Mouse (Mus musculus): ENCODE data around the gene Gm11037. TPM values are rescaled to one million over a fixed set of nuclear protein-coding genes. Genes with fewer than 3 reads are reported as not detected.

Gm11037 gene
- polyA plus RNA-seq, 1 experiment from 2014 or later, result not detected

DNA sequence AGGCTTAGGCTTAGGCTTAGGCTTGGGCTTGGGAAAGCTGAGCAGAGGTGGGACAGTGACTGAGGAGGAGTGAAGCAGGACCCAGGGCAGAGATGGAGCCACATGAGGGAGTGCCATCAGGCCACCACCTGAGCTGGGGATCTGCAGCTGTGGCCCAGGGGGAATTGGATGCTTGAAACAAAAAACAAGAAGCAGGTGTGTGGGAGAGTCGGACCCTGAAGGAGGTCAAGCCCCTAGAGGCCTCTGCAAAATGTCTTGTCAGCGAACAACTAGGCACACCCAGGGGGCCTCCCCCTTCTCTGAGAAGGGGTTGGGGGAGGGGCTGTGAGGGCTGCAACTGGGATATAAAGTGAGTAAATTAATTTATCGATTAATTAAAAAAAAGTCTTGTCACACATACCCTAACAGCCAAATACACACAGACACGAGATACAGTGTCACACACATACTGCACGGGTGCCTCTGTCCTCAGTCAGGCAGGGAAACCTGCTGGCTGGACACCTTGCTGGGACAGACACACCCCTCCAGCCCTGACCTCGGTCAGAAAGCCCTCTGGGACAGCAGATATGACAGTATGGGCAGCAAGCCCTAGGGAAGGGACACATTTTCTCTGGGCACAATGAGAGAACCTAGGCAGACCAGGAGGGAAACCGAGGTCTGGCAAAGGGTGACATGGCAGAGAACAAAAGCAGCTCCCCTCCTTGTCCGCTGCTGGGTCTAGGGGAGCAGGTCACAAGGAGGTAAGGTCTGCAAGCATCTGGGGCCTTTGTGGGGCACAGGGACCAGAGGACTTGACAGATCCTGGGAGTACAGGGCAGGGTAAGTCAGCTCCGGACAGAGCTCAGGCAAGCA lies 7.1 kb upstream of the Gm11037 start:
- H3K4me2 ChIP-seq (ENCODE audit: low read depth, low read length), result no peak overlapping the region
- no peak overlapping the region for H3K4me3 ChIP-seq (ENCODE audit: low read length)
- no peaks in the 10 kb centered on the region for H3K36me3 ChIP-seq (ENCODE audit: control insufficient read depth, insufficient read depth)
- ATAC-seq (replicated peaks; ENCODE audit: extremely low read depth, insufficient read depth, low FRiP score), result no peak
- no peaks in the 10 kb centered on the region for H3K9me3 ChIP-seq (replicated peaks; ENCODE audit: control insufficient read depth, low read length)
- no peak overlapping the region; the same call in 1 of the 2 replicates for H3K9ac ChIP-seq (ENCODE audit: low read length)
- WGBS, result 64% methylated on average over 9 of the region's 9 CpGs
- H3K4me1 ChIP-seq (ENCODE audit: control insufficient read depth, insufficient read depth, low read length), result peaks cover 13% of the 10 kb centered on the region; the same call in 1 of the 2 replicates
- no peaks in the 10 kb centered on the region; the same call in 1 of the 2 replicates for H3K27me3 ChIP-seq (ENCODE audit: control insufficient read depth, insufficient read depth, low read length)
- no peak overlapping the region for H3K27ac ChIP-seq (ENCODE audit: low read length)

- Histone ChIP-seq H3K36me3 (ENCODE audit: control insufficient read depth, insufficient read depth) (no peaks in the 10 kb centered on the region), H3K4me1 (ENCODE audit: control insufficient read depth, insufficient read depth, low read length) (peaks cover 13% of the 10 kb centered on the region; the same call in 1 of the 2 replicates), H3K27me3 (ENCODE audit: control insufficient read depth, insufficient read depth, low read length) (no peaks in the 10 kb centered on the region; the same call in 1 of the 2 replicates), H3K9me3 (replicated peaks; ENCODE audit: control insufficient read depth, low read length) (no peaks in the 10 kb centered on the region), H3K9ac (ENCODE audit: low read length) (peak within 1 kb of the TSS; percentile 87), H3K4me3 (ENCODE audit: low read length) (peak within 1 kb of the TSS; percentile 71), H3K4me2 (ENCODE audit: low read depth, low read length) (peak within 1 kb of the TSS; percentile 89), H3K27ac (ENCODE audit: low read length) (peak within 1 kb of the TSS; percentile 73)
- under 1% methylated on average over 28 of the region's 28 CpGs for WGBS
- ATAC-seq (replicated peaks; ENCODE audit: extremely low read depth, insufficient read depth, low FRiP score), result peak; percentile 96
Observed at GRCm38 (mm10) chr2:131127161-131127730, 6.1 kb upstream of the Gm11037 start, which contains the start of gene Hspa12b. TSS of gene Hspa12b (plus strand) at chr2:131127280.

DNA sequence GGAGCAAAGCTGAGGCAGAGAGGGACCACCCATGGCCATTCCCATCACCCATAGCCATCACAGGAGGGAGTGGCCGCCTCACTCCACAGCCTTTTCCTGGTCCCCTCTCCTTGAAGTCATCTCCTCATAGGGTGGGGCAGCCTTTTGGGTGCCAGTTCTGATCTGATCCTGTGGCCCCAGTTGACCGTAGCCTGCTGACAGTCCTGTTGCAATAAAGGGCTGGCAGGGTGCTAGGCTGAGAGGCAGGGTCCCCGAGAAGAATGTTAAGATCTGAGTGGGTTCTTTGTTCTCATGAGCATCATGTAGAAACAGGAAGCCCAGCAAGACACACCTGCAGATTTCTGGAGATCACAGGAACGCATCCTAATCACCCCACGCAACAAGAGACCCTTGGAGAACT lies 5.1 kb upstream of the Gm11037 start:
- Histone ChIP-seq H3K36me3 (ENCODE audit: control insufficient read depth, insufficient read depth) (no peaks in the 10 kb centered on the region), H3K9ac (ENCODE audit: low read length) (peak overlapping the region; percentile 87), H3K27me3 (ENCODE audit: control insufficient read depth, insufficient read depth, low read length) (no peaks in the 10 kb centered on the region; the same call in 1 of the 2 replicates), H3K27ac (ENCODE audit: low read length) (no peak overlapping the region; the same call in none of the 2 replicates), H3K4me1 (ENCODE audit: control insufficient read depth, insufficient read depth, low read length) (peaks cover 13% of the 10 kb centered on the region), H3K4me2 (ENCODE audit: low read depth, low read length) (peak overlapping the region; percentile 89), H3K4me3 (ENCODE audit: low read length) (peak overlapping the region; percentile 71), H3K9me3 (replicated peaks; ENCODE audit: control insufficient read depth, low read length) (no peaks in the 10 kb centered on the region)
- no peak for ATAC-seq (replicated peaks; ENCODE audit: extremely low read depth, insufficient read depth, low FRiP score)
- 76% methylated on average over 5 of the region's 5 CpGs for WGBS

DNA sequence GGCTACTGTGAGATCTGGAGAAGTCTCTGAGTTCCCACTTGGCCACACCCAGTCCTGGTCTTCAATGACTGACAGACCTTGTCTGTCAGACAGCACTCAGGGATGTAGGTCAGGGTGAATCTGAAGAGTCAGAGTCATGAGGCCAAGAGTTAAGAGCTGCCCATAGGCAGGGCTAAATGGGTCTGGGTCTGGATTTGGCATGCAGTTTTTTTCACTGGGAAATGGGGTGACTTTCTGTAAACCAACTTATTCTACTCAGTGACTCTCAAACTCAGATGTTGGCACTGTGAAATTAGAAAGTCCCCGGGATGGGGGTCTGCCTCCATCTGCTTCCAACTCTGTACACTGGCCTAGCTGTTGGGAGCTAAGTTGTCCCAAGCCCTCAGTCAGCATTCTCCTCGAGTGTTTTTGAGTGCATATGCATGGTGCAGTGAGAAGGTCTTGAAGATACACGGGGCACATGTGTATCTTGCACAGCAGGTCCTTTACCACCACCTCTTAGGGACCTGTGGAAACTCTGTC lies 4.6 kb upstream of the Gm11037 start:
- Histone ChIP-seq H3K36me3 (ENCODE audit: control insufficient read depth, insufficient read depth) (no peaks in the 10 kb centered on the region), H3K9me3 (replicated peaks; ENCODE audit: control insufficient read depth, low read length) (no peaks in the 10 kb centered on the region), H3K27ac (ENCODE audit: low read length) (no peak overlapping the region; the same call in 1 of the 2 replicates), H3K9ac (ENCODE audit: low read length) (no peak overlapping the region; the same call in 1 of the 2 replicates), H3K27me3 (ENCODE audit: control insufficient read depth, insufficient read depth, low read length) (no peaks in the 10 kb centered on the region; the same call in 1 of the 2 replicates), H3K4me1 (ENCODE audit: control insufficient read depth, insufficient read depth, low read length) (peaks cover 13% of the 10 kb centered on the region), H3K4me3 (ENCODE audit: low read length) (peak overlapping the region; percentile 71), H3K4me2 (ENCODE audit: low read depth, low read length) (peak overlapping the region; percentile 89)
- no peak for ATAC-seq (replicated peaks; ENCODE audit: extremely low read depth, insufficient read depth, low FRiP score)
- 76% methylated on average over 3 of the region's 3 CpGs for WGBS

DNA sequence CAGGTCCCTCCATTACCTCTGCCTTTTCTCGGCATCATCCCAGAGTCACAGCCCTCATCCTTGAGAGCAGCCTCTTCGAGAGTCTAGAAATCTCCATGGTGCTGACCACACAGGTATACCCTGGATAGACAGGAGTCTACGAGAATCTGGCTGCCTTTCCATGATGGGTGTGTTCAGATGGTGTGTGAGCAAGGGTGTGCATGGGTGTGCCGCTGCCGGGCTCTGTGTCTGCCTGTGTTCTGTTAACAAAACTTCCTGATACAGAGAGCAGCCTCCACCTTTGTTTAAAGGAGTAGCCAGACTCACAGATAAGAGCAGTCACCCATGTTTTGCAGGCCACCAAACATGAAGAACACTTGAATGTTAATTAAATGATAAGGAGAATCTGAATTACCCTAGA lies 3.5 kb upstream of the Gm11037 start:
- Histone ChIP-seq H3K4me1 (ENCODE audit: control insufficient read depth, insufficient read depth, low read length) (peaks cover 22% of the 10 kb centered on the region), H3K36me3 (ENCODE audit: control insufficient read depth, insufficient read depth) (0 out of 2 replicates have a peak, but pooled peaks cover 2% of the 10 kb centered on the region), H3K9ac (ENCODE audit: low read length) (no peak overlapping the region), H3K9me3 (replicated peaks; ENCODE audit: control insufficient read depth, low read length) (no peaks in the 10 kb centered on the region), H3K4me2 (ENCODE audit: low read depth, low read length) (peak overlapping the region; percentile 89), H3K4me3 (ENCODE audit: low read length) (no peak overlapping the region), H3K27ac (ENCODE audit: low read length) (no peak overlapping the region), H3K27me3 (ENCODE audit: control insufficient read depth, insufficient read depth, low read length) (no peaks in the 10 kb centered on the region; the same call in 1 of the 2 replicates)
- ATAC-seq (replicated peaks; ENCODE audit: extremely low read depth, insufficient read depth, low FRiP score), result no peak
- WGBS, result 54% methylated on average over 5 of the region's 5 CpGs

DNA sequence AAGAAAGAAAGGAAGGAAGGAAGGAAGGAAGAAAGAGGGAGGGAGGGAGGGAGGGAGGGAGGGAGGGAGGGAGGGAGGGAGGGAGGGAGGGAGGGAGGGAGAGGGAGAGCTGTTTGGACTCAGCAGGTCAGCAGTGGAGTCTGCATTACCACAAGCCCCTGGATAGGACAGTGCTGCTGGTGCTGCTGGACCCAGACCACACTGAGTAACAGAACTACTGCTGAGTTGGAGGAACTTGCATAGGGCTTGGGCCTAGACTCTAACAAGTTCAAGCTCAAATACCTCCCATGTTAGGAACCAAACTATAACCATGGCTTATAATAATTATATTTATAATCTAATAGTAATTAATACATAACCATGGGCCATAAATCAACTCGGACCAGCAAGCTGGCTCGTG lies 2.4 kb upstream of the Gm11037 start:
- ATAC-seq (replicated peaks; ENCODE audit: extremely low read depth, insufficient read depth, low FRiP score), result no peak
- no peaks in the 10 kb centered on the region for H3K9me3 ChIP-seq (replicated peaks; ENCODE audit: control insufficient read depth, low read length)
- peaks cover 32% of the 10 kb centered on the region for H3K4me1 ChIP-seq (ENCODE audit: control insufficient read depth, insufficient read depth, low read length)
- H3K36me3 ChIP-seq (ENCODE audit: control insufficient read depth, insufficient read depth), result 0 out of 2 replicates have a peak, but pooled peaks cover 2% of the 10 kb centered on the region
- no peak overlapping the region for H3K4me3 ChIP-seq (ENCODE audit: low read length)
- no peak overlapping the region for H3K9ac ChIP-seq (ENCODE audit: low read length)
- H3K4me2 ChIP-seq (ENCODE audit: low read depth, low read length), result no peak overlapping the region
- no peaks in the 10 kb centered on the region; the same call in 1 of the 2 replicates for H3K27me3 ChIP-seq (ENCODE audit: control insufficient read depth, insufficient read depth, low read length)
- H3K27ac ChIP-seq (ENCODE audit: low read length), result no peak overlapping the region
- WGBS, result 91% methylated on average over 2 of the region's 2 CpGs

DNA sequence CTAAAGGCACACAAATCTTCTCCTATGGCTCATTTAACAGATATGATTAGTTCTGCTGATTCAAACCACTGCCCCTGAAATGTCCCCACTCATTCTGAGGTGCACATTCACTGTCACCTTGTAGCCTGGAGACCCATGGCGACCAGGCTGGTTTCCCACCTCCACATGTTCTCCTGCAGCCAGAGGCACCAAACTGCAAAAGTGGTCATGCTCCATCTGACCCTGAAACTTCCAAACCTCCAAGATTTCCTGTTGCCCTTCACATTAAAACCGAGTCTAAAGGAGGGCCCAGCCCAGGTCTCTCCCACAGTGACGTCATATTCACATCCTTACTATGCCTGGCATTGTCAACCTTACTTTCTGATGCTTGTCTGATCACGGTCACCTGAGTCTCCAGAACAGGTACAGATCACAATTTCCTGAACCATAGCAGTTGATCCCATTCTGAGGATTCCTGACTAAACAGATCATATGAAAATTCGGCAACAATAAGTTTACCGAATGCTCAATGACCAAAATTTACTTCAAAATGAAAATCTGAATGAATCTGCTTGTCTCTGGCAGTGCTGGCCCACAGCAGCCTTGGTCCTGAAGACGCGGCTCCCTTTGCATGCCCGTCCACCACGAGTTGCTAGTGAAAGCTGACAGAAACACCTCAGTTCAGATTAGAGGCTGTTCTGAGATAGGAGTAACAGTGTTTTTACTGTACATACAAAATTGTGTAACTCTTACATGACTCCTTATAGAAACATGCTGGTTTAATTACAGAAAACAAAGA lies 997 bp upstream of the Gm11037 start:
- 0 out of 2 replicates have a peak, but pooled peaks cover 2% of the 10 kb centered on the region for H3K36me3 ChIP-seq (ENCODE audit: control insufficient read depth, insufficient read depth)
- H3K4me1 ChIP-seq (ENCODE audit: control insufficient read depth, insufficient read depth, low read length), result peaks cover 32% of the 10 kb centered on the region
- no peak overlapping the region for H3K4me2 ChIP-seq (ENCODE audit: low read depth, low read length)
- H3K27me3 ChIP-seq (ENCODE audit: control insufficient read depth, insufficient read depth, low read length), result no peaks in the 10 kb centered on the region; the same call in 1 of the 2 replicates
- H3K9me3 ChIP-seq (replicated peaks; ENCODE audit: control insufficient read depth, low read length), result no peaks in the 10 kb centered on the region
- H3K9ac ChIP-seq (ENCODE audit: low read length), result no peak overlapping the region
- no peak for ATAC-seq (replicated peaks; ENCODE audit: extremely low read depth, insufficient read depth, low FRiP score)
- no peak overlapping the region for H3K27ac ChIP-seq (ENCODE audit: low read length)
- WGBS, result 65% methylated on average over 10 of the region's 10 CpGs
- no peak overlapping the region for H3K4me3 ChIP-seq (ENCODE audit: low read length)

GRCm38 (mm10) chr2:131134381-131134780 lies 1.1 kb downstream of the Gm11037 start:
- Histone ChIP-seq H3K4me1 (ENCODE audit: control insufficient read depth, insufficient read depth, low read length) (peaks cover 27% of the 10 kb centered on the region), H3K27ac (ENCODE audit: low read length) (peak overlapping the region; percentile 78), H3K4me2 (ENCODE audit: low read depth, low read length) (no peak overlapping the region), H3K9me3 (replicated peaks; ENCODE audit: control insufficient read depth, low read length) (no peaks in the 10 kb centered on the region), H3K4me3 (ENCODE audit: low read length) (no peak overlapping the region), H3K36me3 (ENCODE audit: control insufficient read depth, insufficient read depth) (peaks cover 2% of the 10 kb centered on the region; the same call in 1 of the 2 replicates), H3K27me3 (ENCODE audit: control insufficient read depth, insufficient read depth, low read length) (no peaks in the 10 kb centered on the region), H3K9ac (ENCODE audit: low read length) (no peak overlapping the region; the same call in 1 of the 2 replicates)
- peak; percentile 53 for ATAC-seq (replicated peaks; ENCODE audit: extremely low read depth, insufficient read depth, low FRiP score)
- 44% methylated on average over 1 of the region's 1 CpGs for WGBS
